Mouse (Mus musculus) forebrain, postnatal 0 days (tissue): ENCODE data around the gene Catip. TPM values are rescaled to one million over a fixed set of nuclear protein-coding genes. Genes with fewer than 3 reads are reported as not detected.
A peak's percentile ranks its signal among the peaks of the same experiment; 100 is the strongest.

Experiments
- ATAC-seq: fragments of 200-750 bp; cut with Nextera tagmentation; 2 replicates; pipeline ENCODE4 v1.8.0; 2017; ENCODE audit warnings: mild to moderate bottlenecking, moderate library complexity
- DNase-seq: peaks from one replicate; pipeline ENCODE4 v3.0.0-alpha.2; 2015
- H3K27ac ChIP-seq: fragments of 300-500 bp; sonication (generic); 2 replicates; pipeline ENCODE4 v1.5.1; 2014; ENCODE audit warnings: low read depth, mild to moderate bottlenecking, antibody characterized with exemption, low read length, moderate library complexity, mixed read lengths
- H3K27me3 ChIP-seq: fragments of 300-500 bp; sonication (generic); 2 replicates; pipeline ENCODE4 v1.6.1; 2014; ENCODE audit warnings: mild to moderate bottlenecking, low read length, mixed read lengths; ENCODE audit not compliant: insufficient read depth
- H3K36me3 ChIP-seq: fragments of 300-500 bp; sonication (generic); 2 replicates; pipeline ENCODE4 v1.6.1; 2014; ENCODE audit warnings: mild to moderate bottlenecking, moderate library complexity; ENCODE audit not compliant: insufficient read depth
- H3K4me1 ChIP-seq: fragments of 300-500 bp; sonication (generic); 2 replicates; pipeline ENCODE4 v1.6.1; 2014; ENCODE audit warnings: antibody characterized with exemption; ENCODE audit not compliant: insufficient read depth
- H3K4me2 ChIP-seq: fragments of 300-500 bp; sonication (generic); 2 replicates; pipeline ENCODE4 v1.6.1; 2014; ENCODE audit warnings: low read depth, mild to moderate bottlenecking, moderate library complexity
- H3K4me3 ChIP-seq: fragments of 300-500 bp; sonication (generic); 2 replicates; pipeline ENCODE4 v1.5.1; 2014; ENCODE audit warnings: low read depth, low read length, mixed read lengths
- H3K9ac ChIP-seq: fragments of 300-500 bp; sonication (generic); 2 replicates; pipeline ENCODE4 v1.6.1; 2014; ENCODE audit warnings: mild to moderate bottlenecking
- H3K9me3 ChIP-seq: fragments of 300-500 bp; sonication (generic); 2 replicates; pipeline ENCODE4 v1.6.1; 2016; ENCODE audit warnings: low read length
- CTCF ChIP-seq: sonication (generic); IDR thresholded peaks from 2 replicates; pipeline ENCODE4 v1.5.1; 2016; ENCODE audit warnings: antibody characterized with exemption, control low read depth, low read depth
- WGBS: fragments of 180-500 bp; shearing (Covaris S2); extraction: QIAGEN DNeasy Blood & Tissue Kit; methylation state at CpG from one replicate; pipeline ENCODE4 v1.1.7; 2014; 5-methylcytosine and 5-hydroxymethylcytosine counted together
- polyA plus RNA-seq: library from polyadenylated mRNA; unstranded; fragments of >200 nt; fragmentation: Nextera tagmentation; extraction: Ambion mirVana; gene quantifications from 2 replicates; pipeline ENCODE4 v1.2.1, GENCODE M21; 2015
- total RNA-seq: library from RNA; depleted of rRNA; stranded (reverse); fragments of >200 nt; gene quantifications from 2 replicates; pipeline ENCODE4 v1.2.3, GENCODE M21; 2014

Gene Catip
- total and polyA plus RNA-seq, 2 experiments from 2014 or later = 1.6 to 2.1 TPM

DNA sequence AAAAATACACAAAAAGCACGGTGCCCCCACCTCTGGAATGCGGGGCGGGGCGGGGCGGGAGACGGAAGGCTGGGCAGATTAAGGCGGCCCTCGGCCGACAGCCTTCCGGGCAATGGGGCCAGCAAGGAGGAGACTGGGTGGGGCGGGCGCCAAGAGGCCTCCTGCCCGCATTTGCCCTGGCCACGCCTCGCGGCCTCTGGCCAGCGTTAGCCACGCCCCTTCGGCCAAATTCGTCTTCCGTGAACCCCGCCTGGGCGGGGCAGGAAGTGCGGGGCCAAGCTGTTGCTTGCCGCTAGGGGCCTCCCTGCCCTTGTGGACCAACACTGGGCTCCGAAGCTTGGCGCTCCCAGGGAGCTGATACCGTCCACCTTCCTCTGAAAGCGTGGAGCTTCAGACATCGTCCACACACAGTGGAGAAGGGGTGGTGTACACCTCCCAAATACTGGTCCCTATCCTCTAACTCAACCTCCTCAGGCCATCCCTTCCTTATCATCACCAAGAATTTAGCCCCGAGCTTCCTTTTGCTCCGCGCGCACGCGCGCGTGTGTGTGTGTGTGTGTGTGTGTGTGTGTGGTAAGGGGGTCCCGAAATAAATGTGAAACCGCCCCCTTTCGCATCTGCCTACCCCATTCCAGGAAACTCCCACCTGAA lies 35.5 kb downstream of the Catip start:
- ATAC-seq = peak; percentile 88
- Histone ChIP-seq H3K9me3 (no peaks in the 10 kb centered on the region), H3K36me3 (no peaks in the 10 kb centered on the region), H3K4me2 (peak overlapping the region; percentile 92), H3K4me3 (peak overlapping the region; percentile 54), H3K27ac (peak overlapping the region; percentile 50), H3K27me3 (no peaks in the 10 kb centered on the region), H3K9ac (peak overlapping the region; percentile 65), H3K4me1 (0 out of 2 replicates have a peak, but pooled peaks cover under 1% of the 10 kb centered on the region)
- peak; percentile 84 for DNase-seq
- TF ChIP-seq CTCF = peak; percentile 75
- under 1% methylated on average over 41 of the region's 41 CpGs for WGBS

DNA sequence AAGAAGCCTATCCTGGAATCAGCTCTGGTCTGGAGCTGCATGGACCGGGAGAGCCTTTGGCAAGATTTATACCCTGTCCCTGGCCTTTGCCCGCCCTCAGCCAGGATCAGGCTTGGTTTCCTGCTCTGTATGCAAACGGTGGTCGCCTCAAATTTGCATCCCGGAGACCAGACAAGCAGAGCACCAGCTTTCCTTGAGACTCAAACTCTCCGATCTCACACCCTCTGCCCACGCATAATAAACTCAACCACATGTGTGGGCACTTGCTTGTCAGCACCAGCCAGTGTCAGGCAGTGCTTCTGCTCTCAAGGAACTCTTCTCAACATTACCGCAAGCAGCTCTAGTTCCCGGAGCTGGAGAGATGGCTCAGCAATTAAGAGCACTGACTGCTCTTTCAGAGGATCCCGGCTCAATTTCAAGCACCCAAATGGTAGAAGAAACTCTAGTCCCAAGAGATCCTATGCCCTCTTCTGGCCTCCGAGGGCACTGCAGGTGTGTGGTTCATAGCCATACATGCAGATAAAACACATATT lies 36.1 kb downstream of the Catip start:
- H3K27ac ChIP-seq = peak overlapping the region; percentile 50
- peak overlapping the region; percentile 65 for H3K9ac ChIP-seq
- peak overlapping the region; percentile 54 for H3K4me3 ChIP-seq
- TF ChIP-seq CTCF = peak; percentile 71
- no peaks in the 10 kb centered on the region for H3K27me3 ChIP-seq
- 4% methylated on average over 11 of the region's 11 CpGs for WGBS
- no peaks in the 10 kb centered on the region for H3K4me1 ChIP-seq
- H3K36me3 ChIP-seq = no peaks in the 10 kb centered on the region
- peak overlapping the region; percentile 92 for H3K4me2 ChIP-seq
- peak; percentile 42 for ATAC-seq
- H3K9me3 ChIP-seq = no peaks in the 10 kb centered on the region
- peak; percentile 68 for DNase-seq

DNA sequence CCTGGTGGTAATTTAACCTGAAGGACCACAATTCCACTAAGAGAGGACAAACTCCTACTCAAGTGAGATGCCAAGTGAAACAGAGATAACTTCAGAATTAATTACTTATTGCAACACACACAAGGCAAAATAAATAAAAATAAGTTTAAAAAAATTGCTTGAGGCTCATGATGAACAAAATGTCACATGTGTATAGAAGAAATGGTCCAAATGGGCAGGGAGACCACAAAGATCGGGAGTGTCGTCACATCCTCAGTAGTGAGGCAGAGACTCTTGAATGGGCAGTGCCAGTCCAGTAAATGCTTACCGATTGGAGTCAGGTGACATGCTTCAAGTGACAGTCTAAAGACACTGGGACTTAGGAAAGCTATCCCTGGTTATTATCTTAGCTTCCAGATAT lies 38.6 kb downstream of the Catip start:
- WGBS = 76% methylated on average over 3 of the region's 3 CpGs
- H3K4me2 ChIP-seq = no peak overlapping the region
- TF ChIP-seq CTCF = no peak

DNA sequence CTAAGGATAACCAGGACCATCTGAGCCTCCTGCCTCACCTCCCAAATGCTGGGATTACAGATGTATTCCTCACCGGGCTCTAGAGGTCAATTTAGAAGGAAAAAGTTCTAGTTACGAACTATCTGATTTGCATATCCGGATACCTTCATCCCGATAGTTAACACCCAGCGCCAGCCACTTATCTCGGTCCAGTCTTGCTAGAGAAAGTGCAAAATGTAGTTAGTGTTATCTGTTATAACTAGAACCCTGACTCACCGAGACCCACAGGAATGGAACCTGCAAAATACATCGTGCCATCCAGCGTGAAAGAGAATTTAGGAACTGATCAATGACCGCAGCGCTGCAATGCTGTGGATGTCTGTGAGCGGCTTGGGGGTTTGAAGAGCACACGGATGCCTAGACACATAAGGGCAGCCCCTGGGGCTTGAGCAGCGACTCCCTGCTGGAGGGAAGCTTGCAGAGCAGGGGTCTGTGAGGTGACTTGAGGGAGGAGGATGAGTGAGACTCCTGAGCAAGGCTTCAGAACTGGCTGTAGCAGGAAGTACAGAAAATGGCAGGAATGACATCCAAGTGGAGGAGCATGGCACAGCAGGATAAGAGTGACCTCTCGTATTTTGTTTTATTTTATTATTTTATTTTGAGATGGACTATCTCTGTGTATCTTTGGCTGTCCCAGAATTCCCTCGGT lies 39.3 kb downstream of the Catip start:
- 62% methylated on average over 16 of the region's 16 CpGs for WGBS
- Histone ChIP-seq H3K4me3 (no peak overlapping the region), H3K4me2 (no peak overlapping the region), H3K4me1 (no peaks in the 10 kb centered on the region), H3K27ac (no peak overlapping the region), H3K36me3 (no peaks in the 10 kb centered on the region), H3K9ac (no peak overlapping the region), H3K9me3 (no peaks in the 10 kb centered on the region), H3K27me3 (no peaks in the 10 kb centered on the region)
- TF ChIP-seq CTCF = no peak
- ATAC-seq = no peak
- no peak for DNase-seq

More for the DNA sequence above, 38.6 kb downstream of the Catip start:
- Histone ChIP-seq H3K36me3 (no peaks in the 10 kb centered on the region), H3K9me3 (no peaks in the 10 kb centered on the region), H3K4me3 (no peak overlapping the region), H3K9ac (no peak overlapping the region), H3K4me1 (no peaks in the 10 kb centered on the region), H3K27me3 (no peaks in the 10 kb centered on the region), H3K27ac (no peak overlapping the region)
- ATAC-seq (no peak), DNase-seq (no peak)

DNA sequence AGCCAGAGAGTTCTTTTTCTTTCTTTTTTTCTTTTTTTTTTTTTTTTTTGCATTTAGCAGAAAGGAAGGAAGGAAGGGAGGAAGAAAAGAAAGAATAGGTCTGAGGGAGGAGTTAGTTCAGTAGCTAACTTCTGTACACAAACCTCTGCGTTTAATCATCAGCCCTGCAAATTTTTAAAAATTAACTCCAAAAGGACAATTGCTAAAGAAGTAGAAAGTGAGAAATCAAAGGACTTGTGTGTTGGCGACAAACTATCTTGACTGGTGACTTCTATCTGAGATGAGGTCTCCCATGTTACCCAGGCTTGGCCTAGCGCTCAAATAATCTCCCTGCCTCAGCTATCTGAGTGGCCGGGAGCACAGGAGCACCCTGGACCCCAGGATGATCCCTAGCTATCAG lies 42.3 kb downstream of the Catip start:
- ATAC-seq (no peak), DNase-seq (no peak)
- Histone ChIP-seq H3K9ac (no peak overlapping the region), H3K4me2 (no peak overlapping the region), H3K27ac (no peak overlapping the region), H3K9me3 (no peaks in the 10 kb centered on the region), H3K4me3 (no peak overlapping the region), H3K36me3 (no peaks in the 10 kb centered on the region), H3K4me1 (no peaks in the 10 kb centered on the region), H3K27me3 (no peaks in the 10 kb centered on the region)
- WGBS = 92% methylated on average over 4 of the region's 4 CpGs
- TF ChIP-seq CTCF = no peak

DNA sequence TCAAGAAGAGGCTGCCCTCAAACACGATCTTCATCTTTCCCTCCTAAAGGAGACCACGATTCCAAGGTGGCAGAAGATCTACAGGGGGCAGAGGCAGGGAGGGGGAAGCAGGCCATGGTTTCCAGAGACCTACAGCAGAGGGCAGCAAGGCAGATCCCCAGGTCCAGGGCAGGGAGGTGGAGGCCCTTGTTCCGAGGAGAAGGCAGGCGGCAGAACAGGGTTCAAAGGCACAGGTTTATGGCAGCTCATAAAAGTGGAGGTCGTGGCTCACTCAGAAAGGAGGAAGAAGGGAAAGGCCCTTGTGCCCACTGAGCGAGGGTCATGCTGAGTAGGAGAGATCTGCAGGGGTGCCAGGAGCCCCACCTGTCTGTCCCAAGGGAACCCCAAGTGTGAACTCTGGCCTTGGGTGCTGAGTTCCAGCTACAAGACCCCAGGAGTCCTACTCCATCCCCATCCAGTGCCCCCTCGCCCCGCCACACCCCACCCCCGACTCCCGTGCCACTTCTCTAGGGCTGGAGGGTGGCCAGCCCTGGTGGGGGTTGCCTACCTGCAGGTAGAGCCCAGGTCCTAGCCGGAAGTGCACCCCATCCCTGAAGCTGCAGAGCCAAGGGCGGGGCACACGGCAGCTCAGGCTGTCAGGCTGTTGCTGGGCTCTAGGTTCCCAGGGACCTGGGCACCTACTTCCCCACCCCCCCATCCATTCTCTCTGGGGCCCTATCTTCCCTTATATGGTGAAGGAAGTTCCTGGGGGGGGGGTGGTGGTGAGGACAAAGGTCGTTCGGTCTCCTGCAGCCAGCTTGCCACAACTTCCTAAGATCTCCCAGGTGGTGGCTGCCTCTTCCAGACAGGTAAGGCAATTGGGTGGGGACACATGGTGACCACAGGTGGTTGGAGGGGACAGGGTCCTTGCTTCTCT lies 46.9 kb downstream of the Catip start, which contains the start of gene Vil1:
Gene Vil1 (plus strand): TSS at position 788 of the 916 bp plus-strand sequence.
- no peak within 1 kb of the TSS for H3K4me2 ChIP-seq
- 63% methylated on average over 15 of the region's 15 CpGs for WGBS
- H3K4me3 ChIP-seq = no peak within 1 kb of the TSS
- no peaks in the 10 kb centered on the region for H3K9me3 ChIP-seq
- H3K27ac ChIP-seq = no peak within 1 kb of the TSS
- DNase-seq (no peak), ATAC-seq (no peak)
- no peaks in the 10 kb centered on the region for H3K36me3 ChIP-seq
- H3K9ac ChIP-seq = no peak within 1 kb of the TSS
- no peaks in the 10 kb centered on the region for H3K4me1 ChIP-seq
- no peak for TF ChIP-seq CTCF
- no peaks in the 10 kb centered on the region for H3K27me3 ChIP-seq
